Mouse (Mus musculus): Measurements from ENCODE around the gene Ppp1cb. TPM values are rescaled to one million over a fixed set of nuclear protein-coding genes. Genes with fewer than 3 reads are reported as not detected.
"Not testable (repeated sequence)": the region's sequence is repeated elsewhere in the genome, so short reads cannot be mapped to it uniquely, and the experiment has no call there.

Ppp1cb gene
- polyA plus RNA-seq, 1 experiment from 2014 or later: 259 TPM

DNA sequence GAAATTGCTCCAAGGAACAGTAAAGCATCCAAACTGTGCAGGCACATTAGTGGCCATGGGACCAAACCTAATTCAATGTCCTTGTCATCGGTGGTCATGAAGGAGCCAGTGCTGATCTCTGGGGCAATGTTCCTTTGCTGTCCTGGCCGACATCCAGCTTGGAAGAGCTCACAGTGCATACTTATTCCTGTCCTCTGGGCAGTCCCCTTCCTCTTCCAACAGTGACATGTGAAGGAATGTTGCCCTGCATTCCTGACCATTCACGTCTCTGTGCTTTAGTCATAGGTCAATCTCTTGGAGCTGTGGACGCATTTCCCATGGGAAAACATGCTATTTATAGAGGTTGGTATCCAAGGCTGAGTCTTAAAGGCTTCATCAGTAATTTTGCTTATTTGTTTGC is 41.8 kb upstream of the Ppp1cb start:
- no peak overlapping the region for H3K4me3 ChIP-seq (ENCODE audit: low read depth, low read length)
- H3K9ac ChIP-seq (ENCODE audit: low read length): no peak overlapping the region
- H3K4me1 ChIP-seq (ENCODE audit: control insufficient read depth, insufficient read depth, low read length): no peaks in the 10 kb centered on the region
- ATAC-seq: no peak
- no peaks in the 10 kb centered on the region for H3K9me3 ChIP-seq (replicated peaks; ENCODE audit: control insufficient read depth, low read length)
- no peaks in the 10 kb centered on the region for H3K36me3 ChIP-seq (ENCODE audit: control insufficient read depth, insufficient read depth, low read length)
- no peaks in the 10 kb centered on the region for H3K27me3 ChIP-seq (replicated peaks; ENCODE audit: control insufficient read depth, insufficient read depth, low read length)
- peak; percentile 9 for DNase-seq (ENCODE audit: low spot score)
- WGBS: 71% methylated on average over 4 of the region's 4 CpGs
- no peak overlapping the region for H3K4me2 ChIP-seq (ENCODE audit: low read length)
- no peak overlapping the region for H3K27ac ChIP-seq (ENCODE audit: low read depth, low read length)

DNA sequence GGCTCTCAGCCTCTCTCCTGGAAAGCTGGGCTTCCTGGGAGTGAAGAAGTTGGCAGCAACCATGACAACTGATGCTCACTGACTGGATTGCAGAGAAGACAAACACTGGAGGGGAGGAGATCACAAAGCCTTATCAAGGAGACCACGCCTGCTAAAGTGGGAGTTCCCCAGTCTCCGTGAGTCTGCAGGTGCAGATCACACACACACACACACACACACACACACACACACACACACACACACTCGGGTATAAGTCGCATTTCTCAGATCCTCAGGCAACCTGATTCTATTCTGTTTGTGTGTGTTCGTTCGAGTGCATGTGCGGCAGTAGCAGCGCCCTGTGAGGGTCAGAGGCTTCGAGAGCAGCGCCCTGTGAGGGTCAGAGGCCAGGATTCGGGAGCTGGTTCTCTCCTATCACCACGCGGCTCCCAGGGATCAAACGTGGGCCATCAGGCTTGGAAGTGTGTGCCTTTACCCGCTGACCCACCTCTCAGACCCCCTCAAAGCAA is 36.5 kb upstream of the Ppp1cb start:
- no peak overlapping the region for H3K4me2 ChIP-seq (ENCODE audit: low read length)
- no peak overlapping the region for H3K9ac ChIP-seq (ENCODE audit: low read length)
- 40% methylated on average over 15 of the region's 15 CpGs for WGBS
- no peaks in the 10 kb centered on the region for H3K9me3 ChIP-seq (replicated peaks; ENCODE audit: control insufficient read depth, low read length)
- H3K4me3 ChIP-seq (ENCODE audit: low read depth, low read length): no peak overlapping the region
- DNase-seq (ENCODE audit: low spot score) (peak; percentile 33), ATAC-seq (no peak)
- H3K4me1 ChIP-seq (ENCODE audit: control insufficient read depth, insufficient read depth, low read length): no peaks in the 10 kb centered on the region
- no peaks in the 10 kb centered on the region for H3K36me3 ChIP-seq (ENCODE audit: control insufficient read depth, insufficient read depth, low read length)
- H3K27me3 ChIP-seq (replicated peaks; ENCODE audit: control insufficient read depth, insufficient read depth, low read length): no peaks in the 10 kb centered on the region
- no peak overlapping the region for H3K27ac ChIP-seq (ENCODE audit: low read depth, low read length)

DNA sequence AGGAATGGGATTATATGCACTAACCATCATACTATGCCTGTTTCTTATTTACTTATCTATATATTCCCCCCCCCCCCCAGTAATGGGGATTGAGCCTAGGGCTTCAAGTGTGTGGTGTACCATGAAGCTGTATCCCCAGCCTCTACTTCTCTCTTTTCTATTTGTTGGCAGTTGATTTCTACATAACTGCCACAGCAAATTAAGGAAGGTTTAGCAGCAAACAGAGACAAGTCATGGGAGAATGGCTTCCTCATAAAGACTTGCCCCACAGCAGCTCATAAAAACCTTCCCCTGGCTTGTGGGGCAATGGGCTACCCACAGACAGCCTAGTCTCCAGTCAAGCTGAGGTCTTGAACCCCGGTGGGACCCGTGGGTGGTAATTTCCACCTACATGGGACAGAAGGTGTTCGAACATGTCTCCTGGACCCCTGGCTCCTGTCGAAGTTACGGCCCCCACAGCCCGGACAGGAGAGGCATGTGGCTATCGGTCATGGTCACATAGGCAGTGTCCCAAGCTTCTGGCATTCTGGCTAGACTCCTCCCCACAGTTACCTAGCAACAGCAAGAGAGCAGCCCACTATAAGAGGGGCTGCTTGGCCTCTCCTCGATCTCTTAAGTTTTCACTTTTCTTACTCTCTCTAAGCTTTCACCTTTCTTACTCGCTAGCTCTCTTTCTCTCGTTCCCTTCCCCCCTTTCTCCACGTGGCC is 35.1 kb upstream of the Ppp1cb start:
- no peak overlapping the region for H3K27ac ChIP-seq (ENCODE audit: low read depth, low read length)
- no peaks in the 10 kb centered on the region for H3K4me1 ChIP-seq (ENCODE audit: control insufficient read depth, insufficient read depth, low read length)
- DNase-seq (ENCODE audit: low spot score): no peak
- ATAC-seq: no peak
- H3K9me3 ChIP-seq (replicated peaks; ENCODE audit: control insufficient read depth, low read length): no peaks in the 10 kb centered on the region
- H3K4me3 ChIP-seq (ENCODE audit: low read depth, low read length): no peak overlapping the region
- H3K9ac ChIP-seq (ENCODE audit: low read length): no peak overlapping the region
- H3K4me2 ChIP-seq (ENCODE audit: low read length): no peak overlapping the region
- no peaks in the 10 kb centered on the region for H3K36me3 ChIP-seq (ENCODE audit: control insufficient read depth, insufficient read depth, low read length)
- 70% methylated on average over 11 of the region's 11 CpGs for WGBS
- no peaks in the 10 kb centered on the region for H3K27me3 ChIP-seq (replicated peaks; ENCODE audit: control insufficient read depth, insufficient read depth, low read length)

DNA sequence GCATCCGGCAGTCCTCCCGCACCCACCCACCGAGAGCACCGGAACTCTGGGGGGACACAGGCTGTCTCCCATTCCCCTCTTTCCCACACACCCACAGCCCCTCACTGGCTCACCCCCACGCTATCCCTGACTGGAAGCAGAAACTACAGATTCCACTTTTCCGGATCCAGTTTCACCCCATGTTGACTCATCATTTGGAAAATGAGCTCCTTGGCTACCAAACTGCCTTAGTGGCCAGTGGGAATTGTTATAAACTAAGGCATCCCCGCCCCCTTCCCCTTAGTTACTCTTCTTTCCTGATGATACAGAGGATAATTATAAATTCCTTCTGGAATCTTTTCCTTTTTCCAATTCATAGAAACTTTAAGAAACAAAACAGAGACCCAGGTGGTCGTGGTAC is 34.2 kb upstream of the Ppp1cb start:
- 92% methylated on average over 8 of the region's 8 CpGs for WGBS
- H3K4me1 ChIP-seq (ENCODE audit: control insufficient read depth, insufficient read depth, low read length): no peaks in the 10 kb centered on the region
- ATAC-seq (no peak), DNase-seq (ENCODE audit: low spot score) (no peak)
- H3K9ac ChIP-seq (ENCODE audit: low read length): no peak overlapping the region
- H3K9me3 ChIP-seq (replicated peaks; ENCODE audit: control insufficient read depth, low read length): no peaks in the 10 kb centered on the region
- H3K27me3 ChIP-seq (replicated peaks; ENCODE audit: control insufficient read depth, insufficient read depth, low read length): no peaks in the 10 kb centered on the region
- H3K4me2 ChIP-seq (ENCODE audit: low read length): no peak overlapping the region
- no peak overlapping the region for H3K4me3 ChIP-seq (ENCODE audit: low read depth, low read length)
- H3K27ac ChIP-seq (ENCODE audit: low read depth, low read length): no peak overlapping the region
- no peaks in the 10 kb centered on the region for H3K36me3 ChIP-seq (ENCODE audit: control insufficient read depth, insufficient read depth, low read length)

DNA sequence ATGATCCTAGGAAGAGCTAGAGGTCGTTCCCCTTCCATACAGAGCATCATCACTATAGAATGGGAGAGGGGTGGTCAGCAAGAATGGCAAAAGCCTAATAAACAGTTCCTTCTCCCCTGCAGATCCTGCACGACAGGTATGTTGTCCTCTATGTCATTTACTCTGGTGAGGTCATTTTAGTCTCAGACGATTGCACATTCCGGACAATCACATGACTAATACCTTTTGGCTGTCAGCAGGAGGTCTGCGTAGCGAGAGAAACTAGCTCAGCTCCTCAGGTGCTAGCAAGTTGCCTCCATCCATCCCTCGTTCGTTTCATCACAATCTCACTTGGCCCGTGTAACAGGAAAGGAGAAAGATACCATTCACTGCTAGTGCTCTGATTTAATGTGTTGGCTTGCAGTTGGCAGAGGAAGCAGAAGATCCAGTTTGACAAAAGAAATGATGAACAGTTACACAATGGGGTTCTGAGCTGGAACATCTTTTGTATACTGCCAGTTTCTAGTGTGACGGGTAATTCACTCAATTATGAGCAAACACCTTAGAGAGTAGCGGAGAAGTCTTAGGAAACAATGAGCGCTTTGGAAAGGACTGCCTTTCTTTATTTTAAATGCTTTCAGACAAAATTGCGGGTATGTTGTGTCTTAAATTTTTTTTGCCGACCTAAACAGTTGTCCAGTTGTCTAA is 33.0 kb upstream of the Ppp1cb start:
- no peak overlapping the region for H3K4me2 ChIP-seq (ENCODE audit: low read length)
- no peaks in the 10 kb centered on the region for H3K9me3 ChIP-seq (replicated peaks; ENCODE audit: control insufficient read depth, low read length)
- H3K27ac ChIP-seq (ENCODE audit: low read depth, low read length): no peak overlapping the region
- peak; percentile 8 for DNase-seq (ENCODE audit: low spot score)
- H3K36me3 ChIP-seq (ENCODE audit: control insufficient read depth, insufficient read depth, low read length): no peaks in the 10 kb centered on the region
- H3K4me3 ChIP-seq (ENCODE audit: low read depth, low read length): no peak overlapping the region
- no peak overlapping the region for H3K9ac ChIP-seq (ENCODE audit: low read length)
- WGBS: 63% methylated on average over 14 of the region's 14 CpGs
- no peak for ATAC-seq
- H3K27me3 ChIP-seq (replicated peaks; ENCODE audit: control insufficient read depth, insufficient read depth, low read length): no peaks in the 10 kb centered on the region
- H3K4me1 ChIP-seq (ENCODE audit: control insufficient read depth, insufficient read depth, low read length): no peaks in the 10 kb centered on the region

DNA sequence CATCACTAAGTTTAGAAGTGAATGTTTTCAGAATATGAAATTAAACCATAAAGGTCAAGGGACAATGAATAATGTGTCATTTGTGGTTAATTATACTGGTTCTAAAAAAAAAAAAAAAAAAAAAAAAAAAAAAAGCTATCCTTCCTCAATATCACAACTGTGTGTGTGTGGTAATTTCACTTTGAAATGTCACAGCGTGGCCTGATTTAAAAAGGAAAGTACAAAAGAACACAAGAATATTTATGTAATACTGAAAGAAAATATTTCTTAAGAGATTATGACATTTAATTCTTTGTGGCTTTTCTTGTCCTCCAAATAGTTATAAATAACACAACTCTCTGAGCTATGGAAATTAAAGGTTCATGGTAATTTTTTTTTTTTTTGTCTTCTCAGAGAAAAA is 28.2 kb upstream of the Ppp1cb start:
- H3K4me1 ChIP-seq (ENCODE audit: control insufficient read depth, insufficient read depth, low read length): no peaks in the 10 kb centered on the region
- no peak overlapping the region for H3K4me2 ChIP-seq (ENCODE audit: low read length)
- no peak overlapping the region for H3K9ac ChIP-seq (ENCODE audit: low read length)
- 96% methylated on average over 1 of the region's 1 CpGs for WGBS
- no peak overlapping the region for H3K27ac ChIP-seq (ENCODE audit: low read depth, low read length)
- DNase-seq (ENCODE audit: low spot score) (no peak), ATAC-seq (no peak)
- H3K36me3 ChIP-seq (ENCODE audit: control insufficient read depth, insufficient read depth, low read length): no peaks in the 10 kb centered on the region
- no peaks in the 10 kb centered on the region for H3K27me3 ChIP-seq (replicated peaks; ENCODE audit: control insufficient read depth, insufficient read depth, low read length)
- no peak overlapping the region for H3K4me3 ChIP-seq (ENCODE audit: low read depth, low read length)
- H3K9me3 ChIP-seq (replicated peaks; ENCODE audit: control insufficient read depth, low read length): no peaks in the 10 kb centered on the region

DNA sequence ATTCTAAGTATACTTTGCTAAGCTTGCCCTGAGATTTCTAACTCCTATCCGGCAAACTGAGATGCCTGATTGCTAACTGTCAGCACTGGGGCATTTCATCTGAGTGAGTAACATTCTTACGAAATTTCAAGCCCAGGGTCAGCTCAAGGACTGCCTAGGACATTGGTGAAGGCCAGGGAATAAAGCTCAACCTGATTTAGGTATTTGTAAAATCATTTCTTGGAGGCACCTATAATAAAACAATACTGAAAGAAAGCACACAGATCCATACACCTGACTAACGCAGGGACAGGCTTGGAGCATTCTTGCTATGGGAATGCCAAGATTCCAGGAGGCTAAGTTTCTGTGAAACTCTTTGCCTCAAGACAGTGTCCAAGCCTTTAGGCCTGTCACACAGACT is 24.3 kb upstream of the Ppp1cb start:
- H3K36me3 ChIP-seq (ENCODE audit: control insufficient read depth, insufficient read depth, low read length); H3K9me3 ChIP-seq (replicated peaks; ENCODE audit: control insufficient read depth, low read length); ATAC-seq; H3K4me3 ChIP-seq (ENCODE audit: low read depth, low read length); DNase-seq (ENCODE audit: low spot score); H3K27me3 ChIP-seq (replicated peaks; ENCODE audit: control insufficient read depth, insufficient read depth, low read length); H3K4me1 ChIP-seq (ENCODE audit: control insufficient read depth, insufficient read depth, low read length); H3K4me2 ChIP-seq (ENCODE audit: low read length); H3K9ac ChIP-seq (ENCODE audit: low read length); H3K27ac ChIP-seq (ENCODE audit: low read depth, low read length): not testable (repeated sequence)
- WGBS: 80% methylated on average over 3 of the region's 3 CpGs

DNA sequence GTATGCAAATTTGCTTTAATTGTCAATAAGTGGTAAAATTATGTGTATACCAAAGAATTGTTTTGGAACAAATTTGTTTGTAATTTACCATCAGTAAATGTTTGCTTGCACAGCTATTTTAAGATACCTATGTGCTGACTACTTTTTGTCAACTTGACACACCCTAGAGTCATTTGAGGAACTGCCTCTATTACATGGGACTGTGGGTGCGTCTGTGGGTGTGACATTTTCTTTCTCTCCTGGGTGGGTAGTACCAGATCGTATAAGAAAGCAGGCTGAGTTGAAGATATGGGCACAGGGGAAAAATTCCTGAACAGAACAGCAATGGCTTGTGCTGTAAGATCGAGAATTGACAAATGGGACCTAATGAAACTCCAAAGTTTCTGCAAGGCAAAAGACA is 23.0 kb upstream of the Ppp1cb start:
- Histone ChIP-seq H3K27ac (ENCODE audit: low read depth, low read length) (no peak overlapping the region), H3K27me3 (replicated peaks; ENCODE audit: control insufficient read depth, insufficient read depth, low read length) (no peaks in the 10 kb centered on the region), H3K9me3 (replicated peaks; ENCODE audit: control insufficient read depth, low read length) (no peaks in the 10 kb centered on the region), H3K36me3 (ENCODE audit: control insufficient read depth, insufficient read depth, low read length) (no peaks in the 10 kb centered on the region), H3K4me1 (ENCODE audit: control insufficient read depth, insufficient read depth, low read length) (no peaks in the 10 kb centered on the region), H3K4me2 (ENCODE audit: low read length) (no peak overlapping the region), H3K4me3 (ENCODE audit: low read depth, low read length) (no peak overlapping the region), H3K9ac (ENCODE audit: low read length) (no peak overlapping the region)
- 93% methylated on average over 3 of the region's 3 CpGs for WGBS
- ATAC-seq (no peak), DNase-seq (ENCODE audit: low spot score) (no peak)

DNA sequence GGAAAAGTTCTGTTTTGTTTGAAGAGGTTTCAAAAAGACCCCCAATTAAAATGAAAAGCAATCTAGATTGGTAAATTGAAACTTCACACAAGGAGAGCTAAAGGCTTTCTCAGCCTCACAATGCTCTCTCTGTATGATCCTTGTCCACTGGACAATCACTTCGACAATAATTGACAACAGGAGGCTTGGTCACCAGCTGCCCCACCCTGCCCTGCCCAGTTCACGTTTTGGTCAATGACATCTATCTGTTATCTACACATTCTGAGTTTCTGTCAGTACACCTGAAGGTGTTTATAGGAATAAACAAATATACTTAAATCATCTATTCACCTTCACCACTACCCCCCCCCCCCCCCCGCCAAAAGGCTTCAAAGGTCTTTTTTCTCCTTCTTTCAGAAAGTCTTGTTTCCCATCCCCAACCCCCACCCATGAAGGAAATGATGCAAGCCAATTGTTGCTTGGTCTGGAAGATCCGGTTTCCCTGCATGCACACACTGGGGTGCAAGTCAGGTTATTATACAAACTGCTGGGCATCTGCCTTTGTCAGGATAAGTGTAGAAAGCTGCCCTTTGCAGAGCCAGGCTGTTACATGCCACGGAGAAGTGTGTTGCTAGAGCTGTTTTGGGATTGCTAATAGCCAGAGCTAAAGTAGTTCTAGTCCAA is 20.6 kb upstream of the Ppp1cb start:
- ATAC-seq (no peak), DNase-seq (ENCODE audit: low spot score) (no peak)
- no peaks in the 10 kb centered on the region for H3K4me1 ChIP-seq (ENCODE audit: control insufficient read depth, insufficient read depth, low read length)
- H3K9me3 ChIP-seq (replicated peaks; ENCODE audit: control insufficient read depth, low read length): no peaks in the 10 kb centered on the region
- no peak overlapping the region for H3K4me3 ChIP-seq (ENCODE audit: low read depth, low read length)
- H3K9ac ChIP-seq (ENCODE audit: low read length): no peak overlapping the region
- no peaks in the 10 kb centered on the region for H3K27me3 ChIP-seq (replicated peaks; ENCODE audit: control insufficient read depth, insufficient read depth, low read length)
- no peak overlapping the region for H3K4me2 ChIP-seq (ENCODE audit: low read length)
- no peaks in the 10 kb centered on the region for H3K36me3 ChIP-seq (ENCODE audit: control insufficient read depth, insufficient read depth, low read length)
- 37% methylated on average over 5 of the region's 5 CpGs for WGBS
- peak overlapping the region; percentile 21; the same call in 1 of the 2 replicates for H3K27ac ChIP-seq (ENCODE audit: low read depth, low read length)

Data from forebrain, embryonic 14.5 days (tissue).